Mouse (Mus musculus): ENCODE measurements around the gene Vmn1r168.
"Not testable (repeated sequence)": the region's sequence is repeated elsewhere in the genome, so short reads cannot be mapped to it uniquely, and the experiment has no call there.

Gene Vmn1r168

DNA sequence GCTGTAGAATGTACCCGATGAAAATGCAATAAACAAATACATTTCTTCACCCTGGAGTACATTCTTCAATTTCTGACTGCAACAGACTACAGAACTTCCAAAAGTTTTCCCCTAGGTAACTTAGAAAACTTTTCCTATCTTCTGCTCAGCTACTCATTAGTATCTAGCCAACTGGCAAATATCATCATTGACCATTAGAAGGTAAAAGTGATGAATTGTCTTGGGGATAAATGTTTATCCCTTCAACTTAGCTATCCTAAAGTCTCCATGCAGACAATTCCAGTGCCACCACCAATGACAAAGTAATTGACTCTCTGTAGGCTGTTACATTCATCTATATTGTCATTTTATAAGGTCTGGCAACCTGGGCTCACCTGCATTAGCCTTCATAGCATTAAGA, at the start of gene Vmn1r168:
Gene Vmn1r168, plus strand, starts transcription at position 301 of the 400 bp plus-strand sequence.
- not testable (repeated sequence) for DNase-seq

GRCm38 (mm10) chr7:23507106-23507505, 32.4 kb upstream of the Vmn1r168 start, which contains the start of gene Vmn1r167:
Gene Vmn1r167 (minus strand): TSS chr7:23507206.
- not testable (repeated sequence) for DNase-seq

- DNase-seq, result not testable (repeated sequence)
Measured at GRCm38 (mm10) chr7:23575226-23575625, 35.7 kb downstream of the Vmn1r168 start, which contains the start of gene Vmn1r169. Gene Vmn1r169 (plus strand): TSS chr7:23575526.

Data from thymus, postnatal 4 days (tissue).